Mouse (Mus musculus) spleen, postnatal 10 days (tissue): ENCODE measurements around the gene Pld5.
A peak's percentile ranks its signal among the peaks of the same experiment; 100 is the strongest.

ENCODE experiments used
- DNase-seq, 2 experiments: peaks; one replicate each; pipeline ENCODE4 v3.0.0; 2021 to 2022; ENCODE audit warnings: low spot score in 2 of 2

Gene Pld5

GRCm38 (mm10) chr1:176167784-176168183, 107.3 kb downstream of the Pld5 start:
- DNase-seq = no peak

GRCm38 (mm10) chr1:176167114-176167513, 108.0 kb downstream of the Pld5 start:
- DNase-seq = no peak

- no peak for DNase-seq
Measured at GRCm38 (mm10) chr1:176145306-176145705, 129.8 kb downstream of the Pld5 start.

- no peak for DNase-seq
Measured at GRCm38 (mm10) chr1:176134379-176134778, 140.7 kb downstream of the Pld5 start.

- DNase-seq = no peak
Measured at GRCm38 (mm10) chr1:176125771-176126170, 149.3 kb downstream of the Pld5 start.

- no peak for DNase-seq
Measured at GRCm38 (mm10) chr1:176124441-176124840, 150.7 kb downstream of the Pld5 start.

- no peak for DNase-seq
Measured at GRCm38 (mm10) chr1:176123781-176124180, 151.3 kb downstream of the Pld5 start.

GRCm38 (mm10) chr1:176115604-176116003, 159.5 kb downstream of the Pld5 start:
- no peak for DNase-seq

GRCm38 (mm10) chr1:176098685-176099320, 176.3 kb downstream of the Pld5 start:
- DNase-seq = no peak

- DNase-seq = no peak
Measured at GRCm38 (mm10) chr1:176092119-176092518, 183.0 kb downstream of the Pld5 start.

- no peak for DNase-seq
Measured at GRCm38 (mm10) chr1:176089382-176089781, 185.7 kb downstream of the Pld5 start.

GRCm38 (mm10) chr1:176085952-176086648, 189.0 kb downstream of the Pld5 start:
- no peak for DNase-seq

- DNase-seq = no peak
Measured at GRCm38 (mm10) chr1:176082306-176082705, 192.8 kb downstream of the Pld5 start.

GRCm38 (mm10) chr1:176080969-176081368, 194.1 kb downstream of the Pld5 start:
- DNase-seq = no peak

GRCm38 (mm10) chr1:176078410-176078809, 196.7 kb downstream of the Pld5 start:
- DNase-seq = no peak

- no peak for DNase-seq
Measured at GRCm38 (mm10) chr1:176076799-176077198, 198.3 kb downstream of the Pld5 start.

- no peak for DNase-seq
Measured at GRCm38 (mm10) chr1:176075810-176076209, 199.3 kb downstream of the Pld5 start.

- peak in 1 of 2 experiments; percentile 37 for DNase-seq
Measured at GRCm38 (mm10) chr1:176075409-176075808, 199.7 kb downstream of the Pld5 start.

- no peak for DNase-seq
Measured at GRCm38 (mm10) chr1:176074526-176074925, 200.6 kb downstream of the Pld5 start.

GRCm38 (mm10) chr1:176065281-176065680, 209.8 kb downstream of the Pld5 start:
- no peak for DNase-seq

GRCm38 (mm10) chr1:176064471-176064870, 210.6 kb downstream of the Pld5 start:
- no peak for DNase-seq

- DNase-seq = no peak
Measured at GRCm38 (mm10) chr1:176053653-176054052, 221.5 kb downstream of the Pld5 start.

GRCm38 (mm10) chr1:176046995-176047394, 228.1 kb downstream of the Pld5 start:
- no peak for DNase-seq
